Mouse (Mus musculus): ENCODE data around the gene Col12a1. TPM values are rescaled to one million over a fixed set of nuclear protein-coding genes. Genes with fewer than 3 reads are reported as not detected.

Col12a1 gene
- polyA plus RNA-seq, 1 experiment from 2014 or later: 84.9 TPM

- no peak overlapping the region for H3K4me3 ChIP-seq
- peaks cover 33% of the 10 kb centered on the region for H3K36me3 ChIP-seq
- no peak overlapping the region for H3K9ac ChIP-seq
- no peak for ATAC-seq (ENCODE audit: insufficient number of reproducible peaks, insufficient read depth, low FRiP score, low TSS enrichment, low read depth)
- no peaks in the 10 kb centered on the region for H3K4me1 ChIP-seq
- H3K27ac ChIP-seq: no peak overlapping the region
- no peaks in the 10 kb centered on the region for H3K9me3 ChIP-seq
- 72% methylated on average over 6 of the region's 6 CpGs for WGBS
- H3K4me2 ChIP-seq: no peak overlapping the region
- H3K27me3 ChIP-seq: no peaks in the 10 kb centered on the region
Measured at GRCm38 (mm10) chr9:79618839-79619597, 99.6 kb downstream of the Col12a1 start.

GRCm38 (mm10) chr9:79617336-79617735, 101.3 kb downstream of the Col12a1 start:
- Histone ChIP-seq H3K9ac (no peak overlapping the region), H3K4me3 (no peak overlapping the region), H3K9me3 (no peaks in the 10 kb centered on the region), H3K27ac (no peak overlapping the region), H3K4me2 (no peak overlapping the region), H3K27me3 (no peaks in the 10 kb centered on the region), H3K36me3 (peaks cover 39% of the 10 kb centered on the region), H3K4me1 (no peaks in the 10 kb centered on the region)
- no peak for ATAC-seq (ENCODE audit: insufficient number of reproducible peaks, insufficient read depth, low FRiP score, low TSS enrichment, low read depth)
- 28% methylated on average over 3 of the region's 3 CpGs for WGBS

- H3K27me3 ChIP-seq: no peaks in the 10 kb centered on the region
- no peak overlapping the region for H3K4me2 ChIP-seq
- no peaks in the 10 kb centered on the region for H3K4me1 ChIP-seq
- H3K9ac ChIP-seq: no peak overlapping the region
- no peak for ATAC-seq (ENCODE audit: insufficient number of reproducible peaks, insufficient read depth, low FRiP score, low TSS enrichment, low read depth)
- peaks cover 52% of the 10 kb centered on the region for H3K36me3 ChIP-seq
- H3K4me3 ChIP-seq: no peak overlapping the region
- WGBS: 75% methylated on average over 5 of the region's 5 CpGs
- no peaks in the 10 kb centered on the region for H3K9me3 ChIP-seq
- no peak overlapping the region for H3K27ac ChIP-seq
Measured at GRCm38 (mm10) chr9:79616040-79616439, 102.6 kb downstream of the Col12a1 start.

- Histone ChIP-seq H3K4me1 (peaks cover 29% of the 10 kb centered on the region), H3K36me3 (peaks cover 38% of the 10 kb centered on the region), H3K27me3 (no peaks in the 10 kb centered on the region), H3K4me3 (no peak overlapping the region), H3K9ac (no peak overlapping the region), H3K4me2 (no peak overlapping the region), H3K27ac (peak overlapping the region; percentile 60), H3K9me3 (no peaks in the 10 kb centered on the region)
- 71% methylated on average over 6 of the region's 6 CpGs for WGBS
- no peak for ATAC-seq (ENCODE audit: insufficient number of reproducible peaks, insufficient read depth, low FRiP score, low TSS enrichment, low read depth)
Measured at GRCm38 (mm10) chr9:79610286-79610685, 108.3 kb downstream of the Col12a1 start.

GRCm38 (mm10) chr9:79609661-79610060, 109.0 kb downstream of the Col12a1 start:
- Histone ChIP-seq H3K4me1 (peaks cover 29% of the 10 kb centered on the region), H3K9ac (no peak overlapping the region), H3K36me3 (peaks cover 42% of the 10 kb centered on the region), H3K4me3 (no peak overlapping the region), H3K27ac (peak overlapping the region; percentile 64; the same call in 1 of the 2 replicates), H3K9me3 (no peaks in the 10 kb centered on the region), H3K4me2 (no peak overlapping the region), H3K27me3 (no peaks in the 10 kb centered on the region)
- no peak for ATAC-seq (ENCODE audit: insufficient number of reproducible peaks, insufficient read depth, low FRiP score, low TSS enrichment, low read depth)
- 50% methylated on average over 4 of the region's 4 CpGs for WGBS

GRCm38 (mm10) chr9:79608795-79609194, 109.8 kb downstream of the Col12a1 start:
- H3K9ac ChIP-seq: no peak overlapping the region
- 7% methylated on average over 1 of the region's 1 CpGs for WGBS
- peaks cover 37% of the 10 kb centered on the region for H3K4me1 ChIP-seq
- no peaks in the 10 kb centered on the region for H3K9me3 ChIP-seq
- H3K27me3 ChIP-seq: no peaks in the 10 kb centered on the region
- H3K27ac ChIP-seq: no peak overlapping the region; the same call in 1 of the 2 replicates
- H3K4me2 ChIP-seq: no peak overlapping the region
- H3K4me3 ChIP-seq: no peak overlapping the region
- no peak for ATAC-seq (ENCODE audit: insufficient number of reproducible peaks, insufficient read depth, low FRiP score, low TSS enrichment, low read depth)
- H3K36me3 ChIP-seq: peaks cover 43% of the 10 kb centered on the region

GRCm38 (mm10) chr9:79608062-79608531, 110.5 kb downstream of the Col12a1 start:
- peak overlapping the region; percentile 68 for H3K27ac ChIP-seq
- 39% methylated on average over 4 of the region's 4 CpGs for WGBS
- peaks cover 37% of the 10 kb centered on the region for H3K4me1 ChIP-seq
- H3K4me2 ChIP-seq: no peak overlapping the region
- H3K9ac ChIP-seq: no peak overlapping the region
- no peaks in the 10 kb centered on the region for H3K27me3 ChIP-seq
- ATAC-seq (ENCODE audit: insufficient number of reproducible peaks, insufficient read depth, low FRiP score, low TSS enrichment, low read depth): no peak
- H3K4me3 ChIP-seq: no peak overlapping the region
- no peaks in the 10 kb centered on the region for H3K9me3 ChIP-seq
- peaks cover 37% of the 10 kb centered on the region for H3K36me3 ChIP-seq

GRCm38 (mm10) chr9:79606122-79606521, 112.5 kb downstream of the Col12a1 start:
- peaks cover 26% of the 10 kb centered on the region for H3K36me3 ChIP-seq
- WGBS: 67% methylated on average over 5 of the region's 5 CpGs
- no peak for ATAC-seq (ENCODE audit: insufficient number of reproducible peaks, insufficient read depth, low FRiP score, low TSS enrichment, low read depth)

GRCm38 (mm10) chr9:79605722-79606121, 112.9 kb downstream of the Col12a1 start:
- Histone ChIP-seq H3K4me1 (peaks cover 37% of the 10 kb centered on the region), H3K4me2 (no peak overlapping the region), H3K36me3 (peaks cover 25% of the 10 kb centered on the region), H3K27me3 (no peaks in the 10 kb centered on the region), H3K27ac (no peak overlapping the region), H3K9me3 (no peaks in the 10 kb centered on the region), H3K9ac (no peak overlapping the region), H3K4me3 (no peak overlapping the region)
- 53% methylated on average over 5 of the region's 5 CpGs for WGBS
- no peak for ATAC-seq (ENCODE audit: insufficient number of reproducible peaks, insufficient read depth, low FRiP score, low TSS enrichment, low read depth)

More at GRCm38 (mm10) chr9:79606122-79606521, 112.5 kb downstream of the Col12a1 start:
- Histone ChIP-seq H3K4me3 (no peak overlapping the region), H3K9me3 (no peaks in the 10 kb centered on the region), H3K27me3 (no peaks in the 10 kb centered on the region), H3K27ac (no peak overlapping the region), H3K4me1 (peaks cover 37% of the 10 kb centered on the region), H3K4me2 (no peak overlapping the region), H3K9ac (no peak overlapping the region)

- WGBS: 82% methylated on average over 3 of the region's 3 CpGs
- Histone ChIP-seq H3K36me3 (peaks cover 36% of the 10 kb centered on the region), H3K27ac (peak overlapping the region; percentile 74)
Measured at GRCm38 (mm10) chr9:79604546-79604945, 114.1 kb downstream of the Col12a1 start.

GRCm38 (mm10) chr9:79603448-79603847, 115.2 kb downstream of the Col12a1 start:
- WGBS: 35% methylated on average over 2 of the region's 2 CpGs
- no peak for ATAC-seq (ENCODE audit: insufficient number of reproducible peaks, insufficient read depth, low FRiP score, low TSS enrichment, low read depth)

More at GRCm38 (mm10) chr9:79604546-79604945, 114.1 kb downstream of the Col12a1 start:
- Histone ChIP-seq H3K4me2 (no peak overlapping the region), H3K9me3 (no peaks in the 10 kb centered on the region), H3K9ac (no peak overlapping the region), H3K4me1 (peaks cover 35% of the 10 kb centered on the region), H3K4me3 (no peak overlapping the region), H3K27me3 (no peaks in the 10 kb centered on the region)
- no peak for ATAC-seq (ENCODE audit: insufficient number of reproducible peaks, insufficient read depth, low FRiP score, low TSS enrichment, low read depth)

GRCm38 (mm10) chr9:79600237-79600570, 118.4 kb downstream of the Col12a1 start:
- Histone ChIP-seq H3K4me3 (no peak overlapping the region), H3K4me1 (peaks cover 15% of the 10 kb centered on the region), H3K36me3 (peaks cover 39% of the 10 kb centered on the region), H3K9ac (no peak overlapping the region), H3K27ac (no peak overlapping the region), H3K27me3 (no peaks in the 10 kb centered on the region), H3K9me3 (no peaks in the 10 kb centered on the region), H3K4me2 (no peak overlapping the region)
- ATAC-seq (ENCODE audit: insufficient number of reproducible peaks, insufficient read depth, low FRiP score, low TSS enrichment, low read depth): no peak
- 93% methylated on average over 3 of the region's 3 CpGs for WGBS

More at GRCm38 (mm10) chr9:79603448-79603847, 115.2 kb downstream of the Col12a1 start:
- H3K36me3 ChIP-seq: peaks cover 39% of the 10 kb centered on the region
- no peaks in the 10 kb centered on the region for H3K27me3 ChIP-seq
- no peaks in the 10 kb centered on the region for H3K9me3 ChIP-seq
- no peak overlapping the region for H3K4me2 ChIP-seq
- no peak overlapping the region for H3K9ac ChIP-seq
- no peak overlapping the region for H3K4me3 ChIP-seq
- no peak overlapping the region for H3K27ac ChIP-seq
- peaks cover 34% of the 10 kb centered on the region for H3K4me1 ChIP-seq
